Mouse (Mus musculus): ENCODE measurements at regions not wholly inside any gene's neighbourhood (a gene's known extent, or its start where the extent isn't known, plus 50 kb on each side); places are given as distances from the start of the nearest gene placed in this dataset.

DNA sequence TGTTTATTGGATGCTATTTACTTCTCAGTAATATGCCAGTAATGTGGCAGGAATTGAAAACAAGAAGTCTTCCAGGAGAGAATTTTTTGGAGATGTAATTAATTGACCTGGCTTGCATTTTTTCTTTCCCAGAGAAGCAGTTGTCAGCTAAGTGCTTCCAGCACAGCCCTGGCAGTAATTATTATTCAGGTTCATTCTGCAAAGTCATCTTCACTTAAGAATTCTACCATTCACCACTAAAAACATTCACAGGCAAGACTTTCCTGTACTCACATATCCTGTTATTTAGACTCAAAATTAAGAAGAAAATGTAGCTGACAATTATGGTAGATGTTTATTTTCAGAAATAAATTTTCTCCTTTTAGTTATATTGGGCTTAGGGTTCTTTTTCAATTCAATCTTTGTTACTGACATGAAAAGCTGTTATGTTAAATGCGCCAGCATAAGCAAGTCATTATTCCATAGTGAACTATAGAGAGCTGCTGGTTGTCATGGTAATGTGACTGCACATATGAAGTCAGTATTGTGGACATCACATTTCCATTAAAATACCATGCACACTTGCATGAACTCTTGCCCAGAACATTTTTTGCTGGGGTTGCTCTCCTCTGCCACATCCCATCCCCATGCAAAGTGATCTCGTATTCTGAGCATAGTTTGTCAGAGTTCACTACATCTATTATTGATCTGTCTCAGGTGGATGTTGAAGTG lies 59.3 kb upstream of the Nox4 start:
- no peak overlapping the region for H3K27ac ChIP-seq
- H3K4me3 ChIP-seq: no peak overlapping the region
- no peak for TF ChIP-seq CTCF (IDR thresholded peaks at IDR 0.05)
- no peak for DNase-seq (ENCODE audit: extremely low spot score in 1 of 2, low spot score in 2 of 2)
- intact Hi-C loops (cut with DNase I): no loop called here

DNA sequence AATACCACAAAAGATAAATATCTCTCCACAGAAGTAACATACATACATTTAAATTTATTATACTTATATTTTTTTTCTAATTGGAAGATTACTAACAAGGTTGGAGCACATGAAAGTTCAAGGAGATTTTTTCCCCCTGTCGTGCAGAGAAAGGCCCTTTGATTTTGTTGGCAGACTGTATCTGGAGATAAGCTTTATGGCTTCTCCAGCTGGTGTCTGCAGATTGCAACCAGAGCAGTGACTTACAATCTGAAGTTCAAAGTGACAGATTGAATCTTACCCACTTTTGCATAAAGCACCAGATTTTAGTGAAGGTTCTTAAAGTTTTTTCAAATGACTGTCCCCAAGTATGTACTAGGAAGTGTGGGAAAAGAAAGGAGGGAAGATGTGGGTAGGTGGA lies 50.2 kb upstream of the Nox4 start:
- Histone ChIP-seq H3K4me3 (no peak overlapping the region), H3K27ac (no peak overlapping the region)
- no peak for DNase-seq (ENCODE audit: extremely low spot score in 1 of 2, low spot score in 2 of 2)
- intact Hi-C loops (cut with DNase I): no loop called here
- no peak for TF ChIP-seq CTCF (IDR thresholded peaks at IDR 0.05)

Measured in left cerebral cortex, adult 2 months (tissue).